Mouse (Mus musculus) liver, embryonic 11.5 days (tissue): ENCODE data around the gene Ttyh1. TPM values are rescaled to one million over a fixed set of nuclear protein-coding genes. Genes with fewer than 3 reads are reported as not detected.

ENCODE experiments used
- ATAC-seq: fragments of 200-750 bp; cut with Nextera tagmentation; replicated peaks from 2 replicates; pipeline ENCODE4 v1.8.0; 2017; ENCODE audit warnings: moderate number of reproducible peaks, mild to moderate bottlenecking, moderate TSS enrichment, moderate library complexity; ENCODE audit not compliant: low FRiP score
- DNase-seq: peaks from one replicate; pipeline ENCODE4 v3.0.0-alpha.2; 2017; ENCODE audit warnings: low spot score
- H3K27ac ChIP-seq: fragments of 300-500 bp; sonication (generic); 2 replicates; pipeline ENCODE4 v1.5.1; 2014; ENCODE audit warnings: mild to moderate bottlenecking, low read depth, low read length, control low read depth
- H3K27me3 ChIP-seq: fragments of 300-500 bp; sonication (generic); replicated peaks from 2 replicates; pipeline ENCODE4 v1.6.1; 2014; ENCODE audit warnings: low read length, mixed read lengths; ENCODE audit not compliant: control insufficient read depth, insufficient read depth
- H3K36me3 ChIP-seq: fragments of 300-500 bp; sonication (generic); 2 replicates; pipeline ENCODE4 v1.6.1; 2014; ENCODE audit warnings: mild to moderate bottlenecking, low read length, moderate library complexity, mixed read lengths; ENCODE audit not compliant: control insufficient read depth, insufficient read depth
- H3K4me1 ChIP-seq: fragments of 300-500 bp; sonication (generic); replicated peaks from 2 replicates; pipeline ENCODE4 v1.6.1; 2014; ENCODE audit warnings: low read length, mixed read lengths; ENCODE audit not compliant: control insufficient read depth, insufficient read depth
- H3K4me2 ChIP-seq: fragments of 300-500 bp; sonication (generic); 2 replicates; pipeline ENCODE4 v1.6.1; 2014; ENCODE audit warnings: mild to moderate bottlenecking, control low read depth, moderate library complexity
- H3K4me3 ChIP-seq: fragments of 300-500 bp; sonication (generic); 2 replicates; pipeline ENCODE4 v1.5.1; 2014; ENCODE audit warnings: low read depth, low read length, control low read depth
- H3K9ac ChIP-seq: fragments of 300-500 bp; sonication (generic); 2 replicates; pipeline ENCODE4 v1.6.1; 2014; ENCODE audit warnings: low read depth, low read length, control low read depth
- H3K9me3 ChIP-seq: fragments of 300-500 bp; sonication (generic); 2 replicates; pipeline ENCODE4 v1.6.1; 2016; ENCODE audit warnings: low read length, inconsistent platforms, mixed read lengths; ENCODE audit not compliant: control insufficient read depth
- WGBS: fragments of 180-500 bp; shearing (Covaris S2); extraction: QIAGEN DNeasy Blood & Tissue Kit; methylation state at CpG from one replicate; pipeline ENCODE4 v1.1.7; 2014; 5-methylcytosine and 5-hydroxymethylcytosine counted together
- polyA plus RNA-seq: library from polyadenylated mRNA; unstranded; fragments of >200 nt; fragmentation: Nextera tagmentation; extraction: Ambion mirVana; gene quantifications from 2 replicates; pipeline ENCODE4 v1.2.1, GENCODE M21; 2014

The Ttyh1 gene
- polyA plus RNA-seq, 1 experiment from 2014 or later, result 0.85 TPM

DNA sequence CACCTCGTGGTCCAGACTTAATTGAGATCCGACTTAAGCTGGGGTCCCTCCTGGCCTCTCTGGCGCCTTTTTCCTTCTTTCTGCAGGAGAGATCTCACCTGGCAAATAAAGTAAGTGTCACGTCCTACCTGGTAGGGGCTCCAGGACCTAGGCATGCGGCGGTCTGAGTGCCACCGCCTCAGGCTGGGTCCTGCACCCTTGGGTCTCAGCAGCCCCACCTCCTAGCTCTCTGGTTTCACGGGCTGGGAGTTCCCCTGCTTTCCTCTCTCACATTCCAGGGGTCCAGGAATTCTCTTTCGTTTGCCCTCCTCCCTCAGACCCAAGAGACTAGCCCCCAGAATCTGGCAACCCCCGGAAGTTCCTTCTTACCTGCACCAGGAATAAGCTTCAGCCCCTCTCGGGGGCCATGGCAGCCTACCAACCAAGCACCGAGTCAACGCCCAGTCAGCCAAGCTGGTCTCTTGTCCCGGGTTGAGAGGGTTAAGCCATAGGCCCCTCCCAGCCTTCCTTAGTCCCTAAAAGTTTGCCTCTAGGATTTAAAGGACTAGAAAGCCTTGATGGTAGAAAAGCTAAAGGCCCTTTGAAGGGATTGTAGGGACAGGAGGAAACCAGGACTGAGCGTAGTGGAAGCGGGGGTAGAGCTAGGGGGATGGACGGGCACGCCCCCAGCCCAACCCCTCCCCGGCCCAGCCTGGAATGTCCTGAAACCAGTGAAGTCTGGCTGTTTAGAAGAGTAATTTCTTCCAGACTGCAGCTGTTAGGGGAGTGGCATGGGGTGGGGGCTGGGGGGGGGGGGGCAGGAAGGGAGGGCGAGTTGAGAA, 45.1 kb downstream of the Ttyh1 start, which contains the start of gene Cdc42ep5:
Gene Cdc42ep5, minus strand, starts transcription at position 771 of the 821 bp plus-strand sequence.
- Histone ChIP-seq H3K27me3 (no peaks in the 10 kb centered on the region), H3K4me1 (peaks cover 15% of the 10 kb centered on the region; the same call in 1 of the 2 replicates), H3K9me3 (no peaks in the 10 kb centered on the region), H3K36me3 (no peaks in the 10 kb centered on the region), H3K9ac (peak within 1 kb of the TSS; percentile 62), H3K27ac (peak within 1 kb of the TSS; percentile 16; the same call in 1 of the 2 replicates), H3K4me2 (peak within 1 kb of the TSS; percentile 85), H3K4me3 (peak within 1 kb of the TSS; percentile 56)
- DNase-seq (peak; percentile 60), ATAC-seq (peak; percentile 78)
- WGBS, result 1% methylated on average over 19 of the region's 20 CpGs

DNA sequence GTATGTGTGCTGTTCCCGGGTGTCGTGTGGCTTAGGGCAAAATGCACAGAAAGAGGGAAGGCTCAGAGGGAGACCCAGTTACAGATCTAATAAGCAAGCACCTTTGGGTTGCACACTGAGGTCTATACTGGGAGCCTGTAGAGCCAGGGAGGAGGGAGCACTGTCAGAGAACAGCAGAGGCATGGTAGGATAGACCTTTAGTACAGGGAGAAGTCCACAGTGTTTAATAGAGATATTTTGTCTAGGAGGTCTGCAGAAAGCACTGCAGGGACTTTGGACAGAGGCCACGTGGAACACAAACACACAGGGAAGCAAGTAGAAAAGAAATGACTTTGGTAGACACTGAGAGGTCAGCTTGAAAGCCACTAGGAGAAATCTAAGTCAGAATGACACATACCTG, 46.1 kb downstream of the Ttyh1 start:
- H3K9ac ChIP-seq, result no peak overlapping the region
- no peaks in the 10 kb centered on the region for H3K27me3 ChIP-seq
- 22% methylated on average over 3 of the region's 3 CpGs for WGBS
- H3K36me3 ChIP-seq, result no peaks in the 10 kb centered on the region
- ATAC-seq (no peak), DNase-seq (no peak)
- H3K4me3 ChIP-seq, result no peak overlapping the region
- H3K4me1 ChIP-seq, result peaks cover 15% of the 10 kb centered on the region; the same call in 1 of the 2 replicates
- H3K9me3 ChIP-seq, result no peaks in the 10 kb centered on the region
- H3K27ac ChIP-seq, result no peak overlapping the region
- H3K4me2 ChIP-seq, result peak overlapping the region; percentile 17; the same call in 1 of the 2 replicates

DNA sequence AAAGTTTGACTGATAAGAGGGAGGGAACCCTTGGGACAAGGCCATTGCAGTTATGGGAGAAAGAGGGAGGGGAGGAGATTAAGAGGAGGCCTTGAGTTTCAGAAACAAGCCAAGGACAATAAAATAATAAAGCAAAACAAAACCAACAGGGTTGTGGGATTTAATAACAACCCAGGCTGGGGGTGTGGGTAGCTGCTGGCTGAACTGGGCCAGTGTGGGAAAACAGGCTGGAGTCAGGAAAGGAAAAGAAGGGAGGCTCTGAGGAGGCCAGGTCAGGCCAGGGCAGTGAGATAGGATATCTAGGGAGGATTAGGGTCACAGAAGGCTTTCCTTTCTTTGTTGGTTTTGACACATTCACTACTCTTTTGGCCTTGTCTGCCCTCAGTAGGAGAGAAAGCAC, 47.9 kb downstream of the Ttyh1 start:
- ATAC-seq, result no peak
- no peaks in the 10 kb centered on the region for H3K27me3 ChIP-seq
- no peaks in the 10 kb centered on the region for H3K9me3 ChIP-seq

DNA sequence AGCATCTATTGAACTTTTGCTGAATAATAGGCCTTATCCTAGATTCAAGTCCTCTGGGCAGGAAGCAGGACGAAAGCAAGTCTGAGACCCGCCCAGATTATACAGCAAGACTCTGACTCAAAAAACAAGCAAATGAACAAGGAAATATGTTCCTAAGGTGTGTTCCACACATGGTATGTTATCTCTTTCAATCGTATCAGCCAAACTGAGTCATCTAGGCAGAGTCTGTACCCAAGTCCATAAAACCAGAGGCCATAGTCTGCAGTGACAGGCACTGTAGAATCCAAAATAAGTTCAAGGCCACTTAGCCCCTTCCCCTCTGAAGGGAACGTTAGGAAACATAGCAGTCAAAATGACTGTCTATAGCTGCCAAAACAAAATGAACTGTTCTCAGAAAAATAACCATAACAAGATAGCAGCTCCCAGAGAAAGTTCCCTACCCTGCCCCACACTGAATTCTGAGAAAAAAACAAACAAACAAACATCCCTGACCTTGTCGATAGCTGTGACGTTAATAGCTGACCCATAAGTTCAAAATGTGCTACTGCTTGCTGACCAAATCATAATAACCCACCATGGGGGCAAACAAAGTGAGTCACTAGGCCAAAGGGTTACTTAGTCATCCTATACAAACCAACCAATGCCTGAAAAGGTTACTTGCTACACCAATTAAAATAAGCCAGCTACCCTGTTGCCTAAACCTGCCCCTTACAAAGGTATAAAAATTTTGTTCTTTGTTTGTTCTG, 51.2 kb downstream of the Ttyh1 start:
- Histone ChIP-seq H3K4me2 (no peak overlapping the region), H3K9ac (no peak overlapping the region), H3K27ac (no peak overlapping the region), H3K4me1 (peaks cover 2% of the 10 kb centered on the region; the same call in 1 of the 2 replicates), H3K36me3 (no peaks in the 10 kb centered on the region), H3K4me3 (no peak overlapping the region), H3K9me3 (no peaks in the 10 kb centered on the region), H3K27me3 (no peaks in the 10 kb centered on the region)
- 77% methylated on average over 6 of the region's 6 CpGs for WGBS
- DNase-seq, result no peak
- no peak for ATAC-seq

More for the DNA sequence above, 47.9 kb downstream of the Ttyh1 start:
- Histone ChIP-seq H3K27ac (no peak overlapping the region), H3K4me1 (peaks cover 15% of the 10 kb centered on the region; the same call in 1 of the 2 replicates), H3K4me2 (no peak overlapping the region), H3K4me3 (no peak overlapping the region), H3K9ac (no peak overlapping the region), H3K36me3 (no peaks in the 10 kb centered on the region)
- no peak for DNase-seq

DNA sequence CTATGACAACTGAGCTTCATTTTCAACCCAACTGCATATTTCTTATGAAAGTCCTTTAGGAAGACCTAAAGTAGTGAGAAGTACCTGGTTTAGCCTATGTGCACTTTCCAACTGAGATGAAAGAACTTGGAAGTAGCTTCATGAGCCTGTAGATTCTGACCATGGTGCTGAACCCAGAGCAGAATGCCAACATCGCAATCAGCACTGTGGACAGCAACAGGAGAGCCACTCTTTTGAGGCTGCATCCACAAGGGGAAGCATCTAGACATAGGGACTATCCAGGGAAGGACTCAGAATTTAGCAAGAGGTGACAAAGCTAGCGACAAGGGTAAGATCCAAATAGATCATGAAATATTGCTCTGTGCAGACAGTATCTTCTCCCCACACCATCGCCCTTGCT, 59.2 kb downstream of the Ttyh1 start:
- no peaks in the 10 kb centered on the region for H3K4me1 ChIP-seq
- H3K9me3 ChIP-seq, result no peaks in the 10 kb centered on the region
- H3K36me3 ChIP-seq, result no peaks in the 10 kb centered on the region
- no peak overlapping the region for H3K4me3 ChIP-seq
- H3K27ac ChIP-seq, result no peak overlapping the region
- no peak overlapping the region for H3K9ac ChIP-seq
- no peaks in the 10 kb centered on the region for H3K27me3 ChIP-seq
- H3K4me2 ChIP-seq, result no peak overlapping the region
- peak; percentile 38 for DNase-seq
- ATAC-seq, result no peak
- 38% methylated on average over 3 of the region's 3 CpGs for WGBS

Other genes with a start within 250 kb of the Ttyh1 start
- 0.18 and 0.21 TPM in 2 replicates for gene Gm14548, start 221.3 kb upstream of the Ttyh1 start, polyA plus RNA-seq
- 0.13 and 0.23 TPM in 2 replicates for gene Lilra6, start 203.9 kb upstream of the Ttyh1 start, polyA plus RNA-seq
- 1.2 and 1.7 TPM in 2 replicates for gene Lair1, start 56.2 kb upstream of the Ttyh1 start, polyA plus RNA-seq
- 43.6 and 48.1 TPM in 2 replicates for gene Leng8, start 17.6 kb downstream of the Ttyh1 start, polyA plus RNA-seq
- 1.8 TPM in 2 replicates for gene Leng9, start 31.0 kb downstream of the Ttyh1 start, polyA plus RNA-seq
- 20.0 and 22.8 TPM in 2 replicates for gene Cdc42ep5, start 45.5 kb downstream of the Ttyh1 start, polyA plus RNA-seq
- 0.12 TPM in 1 of 2 replicates, not detected in the other for gene Lilra5, start 118.3 kb downstream of the Ttyh1 start, polyA plus RNA-seq
- not detected in 2 replicates for gene Ncr1, start 218.3 kb downstream of the Ttyh1 start, polyA plus RNA-seq